Mouse (Mus musculus): Measurements from ENCODE around the gene Rangrf.

DNA sequence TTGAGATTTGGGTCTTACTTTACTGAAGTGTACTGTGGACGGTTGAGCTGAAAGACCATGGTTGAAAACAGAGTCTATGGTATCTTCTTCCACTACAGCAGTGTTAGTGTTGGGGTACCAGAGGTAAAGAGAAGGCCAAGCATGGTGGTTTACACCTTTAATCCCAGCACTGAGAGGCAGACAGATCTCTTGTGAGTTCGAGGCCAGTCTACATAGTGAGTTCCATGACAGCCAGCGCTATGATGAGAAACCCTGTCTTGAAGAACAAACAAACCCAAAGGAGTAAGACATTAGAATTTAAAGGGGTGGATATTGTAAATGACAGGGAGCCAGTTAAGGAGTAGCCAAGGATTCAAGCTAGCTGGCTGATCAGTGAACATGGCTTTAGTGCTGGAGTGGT is 41.8 kb upstream of the Rangrf start:
- TF ChIP-seq CTCF (IDR thresholded peaks at IDR 0.05; ENCODE audit: low read depth) (no peak), EP300 (IDR thresholded peaks at IDR 0.05; ENCODE audit: low read depth) (no peak)
